Mouse (Mus musculus) left cerebral cortex, postnatal 4 days (tissue): ENCODE results near the gene Slc25a54. TPM values are rescaled to one million over a fixed set of nuclear protein-coding genes. Genes with fewer than 3 reads are reported as not detected.

ENCODE experiments used
- DNase-seq: peaks from one replicate; pipeline ENCODE4 v3.0.0-alpha.2; 2022
- intact Hi-C: fragments of 180-260 bp; cut with DNase I; formaldehyde crosslinking; loops from one replicate; pipeline ENCODE4 v1.15.1; 2025
- microRNA-seq: library from miRNA; unstranded; fragments of <30 nt; microRNA quantifications from one replicate; pipeline ENCODE4 v1.2.0, GENCODE M21; 2022
- total RNA-seq, 2 experiments: library from RNA; stranded (reverse); gene quantifications; 2 replicates each; pipeline ENCODE4 v1.2.3; 2021

Gene Slc25a54
- total RNA-seq, 2 experiments from 2014 or later: not detected

- intact Hi-C loops: no loop called here
- no peak for DNase-seq
Measured at GRCm38 (mm10) chr3:109123531-109123981, 43.3 kb downstream of the Slc25a54 start.

- intact Hi-C loops: no loop called here
Measured at GRCm38 (mm10) chr3:109124091-109124490, 43.8 kb downstream of the Slc25a54 start.

GRCm38 (mm10) chr3:109125531-109125930 is 45.3 kb downstream of the Slc25a54 start:
- no peak for DNase-seq
- intact Hi-C loops: no loop called here

More at GRCm38 (mm10) chr3:109124091-109124490, 43.8 kb downstream of the Slc25a54 start:
- no peak for DNase-seq

- DNase-seq: no peak
Measured at GRCm38 (mm10) chr3:109129768-109130167, 49.5 kb downstream of the Slc25a54 start.

GRCm38 (mm10) chr3:109132966-109133365 is 52.7 kb downstream of the Slc25a54 start:
- intact Hi-C loops: no loop called here
- DNase-seq: no peak

More at GRCm38 (mm10) chr3:109129768-109130167, 49.5 kb downstream of the Slc25a54 start:
- intact Hi-C loops: no loop called here

GRCm38 (mm10) chr3:109134036-109134435 is 53.8 kb downstream of the Slc25a54 start:
- DNase-seq: no peak
- intact Hi-C loops: no loop called here

- intact Hi-C loops: no loop called here
- DNase-seq: no peak
Measured at GRCm38 (mm10) chr3:109135352-109135751, 55.1 kb downstream of the Slc25a54 start.

- intact Hi-C loops: no loop called here
Measured at GRCm38 (mm10) chr3:109152561-109152960, 72.3 kb downstream of the Slc25a54 start.

GRCm38 (mm10) chr3:109153410-109153809 is 73.1 kb downstream of the Slc25a54 start:
- no peak for DNase-seq
- intact Hi-C loops: no loop called here

More at GRCm38 (mm10) chr3:109152561-109152960, 72.3 kb downstream of the Slc25a54 start:
- DNase-seq: peak; percentile 24

GRCm38 (mm10) chr3:109155926-109156669 is 75.8 kb downstream of the Slc25a54 start:
- DNase-seq: no peak
- intact Hi-C loops: loop anchor here (2.0 kb wide), 1 partner anchor 35 kb away; no protein-coding TSS in a partner anchor

GRCm38 (mm10) chr3:109157481-109157880 is 77.2 kb downstream of the Slc25a54 start:
- intact Hi-C loops: no loop called here
- no peak for DNase-seq

- intact Hi-C loops: no loop called here
- peak; percentile 13 for DNase-seq
Measured at GRCm38 (mm10) chr3:109164088-109164487, 83.8 kb downstream of the Slc25a54 start.

GRCm38 (mm10) chr3:109164644-109165043 is 84.4 kb downstream of the Slc25a54 start:
- intact Hi-C loops: no loop called here
- no peak for DNase-seq

GRCm38 (mm10) chr3:109165214-109165829 is 85.1 kb downstream of the Slc25a54 start:
- no peak for DNase-seq
- intact Hi-C loops: no loop called here

Small RNA genes within 50 kb of the gene (microRNA-seq; reads per million reads assigned to microRNA genes)
- not detected for gene Gm44384

Other genes starting within 250 kb of the Slc25a54 start
- 10 to 100 TPM; 10.6 to 12.2 TPM for gene Stxbp3, start 239.9 kb upstream of the Slc25a54 start, total RNA-seq
- under 1 TPM in 1 of 2 experiments, not detected in 1; 0.14 TPM for gene Fndc7, start 190.5 kb upstream of the Slc25a54 start, total RNA-seq
- 10 to 100 TPM; 49.4 to 57.6 TPM for gene Prpf38b, start 168.7 kb upstream of the Slc25a54 start, total RNA-seq
- gene Henmt1, start 140.6 kb upstream of the Slc25a54 start, total RNA-seq: 1 to 10 TPM; 4.4 to 5.8 TPM
- 1 to 10 TPM in 1 of 2 experiments, not detected in 1; 2.0 TPM for gene Gm9857, start 140.0 kb upstream of the Slc25a54 start, total RNA-seq
- 10 to 100 TPM; 83.0 to 84.2 TPM for gene Fam102b, start 52.9 kb upstream of the Slc25a54 start, total RNA-seq
- gene Slc25a24, start 42.7 kb downstream of the Slc25a54 start, total RNA-seq: 1 to 10 TPM; 2.9 to 4.6 TPM